Mouse (Mus musculus) G1E-ER4 (cell line): ENCODE data around the gene Pde4c. TPM values are rescaled to one million over a fixed set of nuclear protein-coding genes. Genes with fewer than 3 reads are reported as not detected.
A peak's percentile ranks its signal among the peaks of the same experiment; 100 is the strongest.

ENCODE experiments used
- GATA1 ChIP-seq: IDR thresholded peaks from one replicate; pipeline ENCODE4 v1.8.0; 2012; ENCODE audit warnings: low read length, inconsistent platforms
- polyA plus RNA-seq: library from polyadenylated mRNA; stranded (reverse); fragments of >175 nt; gene quantifications from 2 replicates; pipeline ENCODE4 v1.2.3, GENCODE M21; 2012

Gene Pde4c
- polyA plus RNA-seq, 1 experiment, result 1.2 TPM

DNA sequence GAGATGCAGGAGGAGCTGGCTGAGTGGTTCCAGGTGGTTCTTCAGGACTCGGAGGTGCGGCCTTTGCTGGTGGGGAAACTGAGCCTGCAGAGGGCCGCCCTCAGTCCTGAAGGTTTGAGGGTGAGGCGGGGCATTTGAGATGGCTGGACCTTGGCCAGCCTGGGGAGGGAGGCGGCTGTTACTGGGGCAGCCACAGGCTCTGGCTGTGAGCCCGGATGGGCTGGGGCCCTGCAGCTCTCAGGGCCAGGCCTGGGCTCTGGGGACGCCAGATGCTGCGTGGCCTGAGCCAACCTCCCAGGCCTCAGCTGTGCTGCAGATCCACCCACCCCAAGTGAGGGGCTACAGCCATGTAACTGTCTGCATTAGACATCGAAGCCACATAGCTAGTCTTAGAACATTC lies 50.3 kb downstream of the Pde4c start:
- TF ChIP-seq GATA1, result no peak

DNA sequence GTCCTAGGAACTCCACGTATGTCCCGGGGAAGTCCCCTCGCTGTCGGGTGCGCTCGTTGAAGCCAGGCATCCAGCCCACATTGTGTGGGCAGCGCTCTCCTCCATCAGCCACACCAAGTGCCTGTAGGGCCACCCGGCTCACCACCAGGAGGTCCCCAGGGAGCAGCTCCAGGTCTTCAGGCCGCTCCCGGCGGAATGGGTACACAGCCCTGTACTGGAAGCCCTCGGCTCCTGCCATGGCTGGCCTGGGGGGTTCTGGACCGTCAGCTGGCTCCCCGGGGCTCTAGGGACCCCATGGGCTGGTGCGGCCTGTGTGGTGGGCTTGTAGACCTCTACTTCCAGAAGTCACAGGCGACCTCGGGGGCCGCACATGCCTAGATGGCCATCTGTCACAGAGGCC lies 51.2 kb downstream of the Pde4c start:
- TF ChIP-seq GATA1, result no peak

DNA sequence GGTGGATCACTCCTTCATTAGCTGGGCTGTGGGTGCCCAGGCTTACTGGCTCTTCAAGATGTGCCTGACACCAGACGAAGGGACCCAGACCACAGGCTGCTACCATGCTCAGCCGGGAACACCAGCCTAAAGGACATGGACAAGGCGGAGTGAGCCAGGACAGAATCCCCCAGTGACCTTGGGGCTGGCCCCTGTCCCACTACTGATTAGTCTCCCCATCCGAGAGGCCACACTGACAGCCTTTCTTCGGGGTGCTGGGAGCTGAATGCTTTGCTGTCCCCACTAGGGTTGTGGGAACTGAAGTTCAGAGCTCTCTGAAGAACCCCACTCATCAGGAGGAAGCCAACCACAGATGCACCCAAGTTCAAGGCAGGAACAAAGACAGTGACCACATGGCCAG lies 51.7 kb downstream of the Pde4c start:
- TF ChIP-seq GATA1, result no peak

DNA sequence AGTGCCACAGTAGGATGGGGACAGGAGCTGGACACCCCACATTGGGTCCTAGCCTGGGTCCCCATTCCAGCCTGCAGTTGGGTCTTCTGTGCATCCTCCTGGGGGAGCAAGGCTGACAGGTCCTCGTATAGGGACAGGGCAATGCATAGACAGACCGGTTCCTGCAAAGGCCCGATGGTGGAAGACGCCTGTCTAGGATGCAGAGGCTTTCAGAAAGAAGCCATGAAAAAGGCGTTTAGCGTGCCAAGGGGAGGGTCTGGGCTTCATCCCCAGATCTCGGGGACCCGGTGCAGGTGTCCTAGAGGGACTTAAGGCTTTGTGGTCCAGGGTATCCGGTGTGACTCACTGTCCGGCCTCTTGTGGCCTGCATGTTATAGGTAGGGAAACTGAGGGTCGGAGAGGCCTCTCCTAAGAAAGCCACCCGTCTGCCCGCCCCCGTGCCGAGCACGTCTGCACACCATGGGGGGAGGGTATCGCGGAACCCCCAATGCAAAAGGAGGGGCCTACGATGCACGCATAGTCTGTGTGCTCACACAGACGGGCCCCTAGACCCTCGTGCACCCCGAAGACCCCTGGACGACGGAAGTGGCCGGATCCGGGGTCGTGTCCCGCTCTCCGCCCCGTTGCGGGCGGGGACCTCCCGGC lies 52.5 kb downstream of the Pde4c start:
- TF ChIP-seq GATA1, result no peak

- peak; percentile 44 for TF ChIP-seq GATA1
Measured at GRCm38 (mm10) chr8:70776496-70777444, 53.2 kb downstream of the Pde4c start, which contains the start of gene Pik3r2. Gene Pik3r2 (minus strand): TSS chr8:70776713.

DNA sequence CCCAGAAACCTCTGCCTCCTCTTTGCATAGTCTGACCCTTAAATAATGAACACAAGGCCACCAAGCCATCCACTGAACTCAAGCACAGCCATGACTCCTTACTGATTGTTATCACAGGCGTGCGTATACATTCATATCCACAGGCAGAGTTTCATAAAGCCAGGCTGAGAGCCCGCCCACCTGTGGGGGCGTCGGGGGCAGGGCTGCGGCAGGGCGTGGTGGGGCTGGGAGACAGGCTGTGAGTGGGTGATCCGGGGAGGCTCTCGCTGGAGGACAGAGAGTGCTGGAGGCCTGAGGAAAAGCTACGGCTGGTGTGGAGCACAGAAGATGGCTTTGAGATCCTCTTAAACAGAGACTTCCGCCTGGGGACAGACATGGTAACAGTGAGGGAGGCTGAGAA lies 56.6 kb downstream of the Pde4c start:
- no peak for TF ChIP-seq GATA1

DNA sequence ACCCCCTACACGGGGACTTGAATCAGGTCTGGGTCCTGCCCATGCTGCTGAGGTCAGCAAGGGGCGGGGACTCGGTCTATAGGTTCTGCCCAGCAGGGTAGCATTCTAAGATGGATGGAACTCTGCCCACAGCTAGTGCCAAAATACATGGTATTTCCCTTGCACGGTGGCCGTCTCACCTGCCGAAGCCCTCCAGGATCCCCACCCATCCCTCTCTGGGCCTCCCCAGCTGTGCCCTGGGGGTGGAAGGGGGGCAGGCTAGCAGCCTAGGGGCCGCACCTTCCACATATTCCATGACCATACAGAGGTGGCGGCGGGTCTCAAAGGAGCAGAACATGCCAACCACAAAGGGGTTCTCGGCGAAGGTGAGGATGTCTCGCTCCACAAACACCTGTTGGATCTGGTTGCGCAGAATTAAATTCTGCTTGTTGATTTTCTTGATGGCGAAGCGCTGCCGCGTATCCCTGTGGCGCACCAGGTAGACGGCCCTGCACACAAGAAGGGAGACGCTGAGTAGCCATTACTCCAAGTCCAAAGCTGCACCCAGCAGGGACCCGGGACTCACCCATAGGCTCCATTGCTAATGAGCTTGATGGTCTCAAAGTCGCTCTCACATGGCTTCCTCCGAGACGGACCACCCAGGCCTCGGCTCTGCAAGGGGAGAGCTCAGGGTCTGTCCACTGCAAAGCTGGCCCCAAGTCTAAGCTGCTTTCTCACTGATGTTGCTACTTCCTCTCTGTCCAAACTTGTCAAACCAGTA lies 63.0 kb downstream of the Pde4c start:
- no peak for TF ChIP-seq GATA1

- no peak for TF ChIP-seq GATA1
Measured at GRCm38 (mm10) chr8:70787051-70787445, 63.5 kb downstream of the Pde4c start.

GRCm38 (mm10) chr8:70787941-70788667 lies 64.6 kb downstream of the Pde4c start:
- TF ChIP-seq GATA1, result no peak

GRCm38 (mm10) chr8:70789046-70789445 lies 65.5 kb downstream of the Pde4c start:
- no peak for TF ChIP-seq GATA1

GRCm38 (mm10) chr8:70790846-70791245 lies 67.3 kb downstream of the Pde4c start:
- no peak for TF ChIP-seq GATA1

DNA sequence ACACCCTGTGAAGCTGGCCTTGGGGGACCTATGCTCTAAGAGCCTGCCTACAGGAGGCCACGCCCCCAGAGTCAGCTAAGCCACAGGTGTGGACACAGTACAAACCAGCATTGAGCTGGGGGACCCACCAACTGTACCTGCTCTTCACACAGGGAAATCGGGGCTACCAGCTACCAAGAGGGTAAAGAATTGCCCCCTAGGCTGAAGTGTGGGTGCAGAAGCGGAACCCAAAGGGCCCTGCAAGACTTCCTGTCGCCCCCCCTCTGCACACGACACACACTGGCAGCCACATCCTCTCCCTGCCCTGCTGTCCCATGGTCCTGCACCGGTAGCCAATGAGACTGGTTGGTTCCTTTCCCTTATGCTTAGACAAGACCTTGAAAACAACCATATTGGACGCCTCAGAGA lies 67.8 kb downstream of the Pde4c start:
- TF ChIP-seq GATA1, result no peak

DNA sequence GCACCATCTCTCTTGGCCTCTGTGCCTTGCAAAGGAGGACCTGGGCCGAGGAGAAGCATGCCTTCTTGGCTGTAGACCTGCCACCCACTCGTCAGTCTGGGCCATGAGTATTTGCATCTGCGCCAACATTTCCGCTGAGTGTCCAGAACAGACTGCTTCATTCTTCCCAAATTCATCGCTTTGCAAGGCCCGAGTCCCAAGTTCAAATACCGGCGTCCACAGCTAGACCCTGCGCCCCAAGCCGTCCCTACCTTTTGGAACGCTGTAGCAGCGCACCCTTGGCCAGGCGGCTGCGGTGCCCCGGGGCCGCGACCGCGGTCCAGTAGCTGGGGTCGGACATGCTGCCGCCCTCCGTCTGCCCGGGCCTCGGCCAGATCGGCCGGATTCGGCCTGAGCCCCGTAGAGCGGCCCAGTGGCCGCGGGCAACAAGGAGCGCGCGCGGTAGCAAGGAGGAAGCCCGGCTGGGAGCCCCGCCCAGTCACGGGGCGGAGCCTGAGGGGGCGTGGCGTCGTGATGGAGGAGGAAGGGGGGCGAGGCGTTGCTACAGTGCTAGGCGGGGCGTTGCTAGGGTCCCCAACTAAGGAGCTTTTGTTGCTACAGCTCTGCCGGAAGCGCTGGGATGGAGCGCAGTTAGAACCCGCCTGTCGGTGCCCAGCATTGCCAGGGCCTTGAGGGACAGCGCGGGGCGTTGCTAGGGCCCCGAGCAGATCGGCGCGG lies 68.6 kb downstream of the Pde4c start:
- TF ChIP-seq GATA1, result no peak

- no peak for TF ChIP-seq GATA1
Measured at GRCm38 (mm10) chr8:70792700-70793099, 69.2 kb downstream of the Pde4c start.

- TF ChIP-seq GATA1, result no peak
Measured at GRCm38 (mm10) chr8:70794215-70794614, 70.7 kb downstream of the Pde4c start.
